Comparison of ENCODE assay signal across 7 mouse cellular contexts in the genomic region with DNA sequence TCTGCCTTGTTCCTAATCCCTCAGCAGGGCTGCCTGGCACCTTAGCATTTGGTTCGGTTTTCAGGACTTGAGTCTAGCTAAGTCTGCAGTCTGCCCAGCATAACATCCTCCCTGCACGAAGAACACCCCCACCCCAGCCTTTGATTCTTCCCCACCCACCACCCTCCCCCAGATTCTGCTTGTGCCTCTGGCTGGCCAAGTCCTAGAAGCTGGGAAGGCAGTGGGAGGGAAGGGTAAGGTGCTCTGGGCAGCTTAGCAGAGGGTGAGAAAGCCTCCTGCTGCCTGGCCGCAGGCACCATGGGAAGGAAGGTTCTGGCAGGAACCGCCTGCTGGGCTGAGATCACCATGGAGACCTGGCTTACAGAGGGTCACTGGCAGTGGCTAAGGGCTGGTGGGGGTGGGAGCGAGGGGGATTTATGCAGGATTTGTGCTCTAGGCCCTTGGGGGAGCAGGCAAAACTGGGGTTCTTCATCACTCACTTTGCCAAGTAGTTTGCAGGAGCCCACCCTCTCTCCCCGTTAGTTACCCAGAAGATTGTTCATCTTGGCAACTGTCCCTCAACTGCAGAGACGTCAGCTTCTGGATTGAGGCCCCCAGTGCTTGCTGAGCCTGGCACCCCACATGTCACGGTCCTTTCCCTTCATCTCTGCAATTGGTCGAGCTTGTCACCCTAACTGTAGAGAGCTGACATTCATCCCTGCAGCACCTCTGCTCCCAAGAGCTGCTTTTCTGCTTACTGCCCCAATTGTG. TPM values are rescaled to one million over a fixed set of nuclear protein-coding genes. Genes with fewer than 3 reads are reported as not detected.
DNase-seq lines count a peak whose midpoint lies in the region; ATAC-seq lines count a peak whose summit lies in the region.

No protein-coding gene starts in this region.

- H3K4me3 ChIP-seq in embryonic facial prominence, embryonic 15.5 days (replicated peaks): no peak overlapping the region
- no peak overlapping the region for H3K4me3 ChIP-seq in midbrain, embryonic 16.5 days (ENCODE audit: low read depth, low read length)

- peak; percentile 40 for ATAC-seq in embryonic facial prominence, embryonic 15.5 days (ENCODE audit: insufficient number of reproducible peaks, low FRiP score, low TSS enrichment, low read depth)
- peak; percentile 70 for ATAC-seq in midbrain, embryonic 16.5 days

- no peak overlapping the region for H3K9ac ChIP-seq in embryonic facial prominence, embryonic 15.5 days
- peak overlapping the region; percentile 49 for H3K9ac ChIP-seq in midbrain, embryonic 16.5 days (ENCODE audit: low read depth, low read length)

- DNase-seq in left cerebral cortex, adult 18-20 months (ENCODE audit: low spot score in 2 of 2): peak; percentile 52 to 65
- no peak for DNase-seq in left cerebral cortex, adult 11 months (ENCODE audit: low spot score)
- DNase-seq in heart, postnatal 4 days: peak; percentile 44
- no peak for DNase-seq in gastrocnemius, adult 18-20 months (ENCODE audit: low spot score)
- no peak for DNase-seq in testis, postnatal 10 days (ENCODE audit: low spot score)

- H3K9me3 ChIP-seq in embryonic facial prominence, embryonic 15.5 days (replicated peaks): no peaks in the 10 kb centered on the region
- H3K9me3 ChIP-seq in midbrain, embryonic 16.5 days (replicated peaks; ENCODE audit: control insufficient read depth, low read length, poor library complexity, severe bottlenecking): no peaks in the 10 kb centered on the region

- peaks cover 54% of the 10 kb centered on the region for H3K4me1 ChIP-seq in embryonic facial prominence, embryonic 15.5 days
- peaks cover 31% of the 10 kb centered on the region for H3K4me1 ChIP-seq in midbrain, embryonic 16.5 days (ENCODE audit: control insufficient read depth, insufficient read depth, low read length)

- 31% methylated on average over 9 of the region's 9 CpGs for WGBS in embryonic facial prominence, embryonic 15.5 days
- WGBS in midbrain, embryonic 16.5 days: 7% methylated on average over 9 of the region's 9 CpGs

- no peaks in the 10 kb centered on the region for H3K27me3 ChIP-seq in embryonic facial prominence, embryonic 15.5 days
- no peaks in the 10 kb centered on the region for H3K27me3 ChIP-seq in midbrain, embryonic 16.5 days (ENCODE audit: control insufficient read depth, insufficient read depth, low read depth, low read length)

- no peak overlapping the region for H3K4me2 ChIP-seq in embryonic facial prominence, embryonic 15.5 days (replicated peaks)
- H3K4me2 ChIP-seq in midbrain, embryonic 16.5 days (ENCODE audit: low read length): no peak overlapping the region

- peaks cover 71% of the 10 kb centered on the region for H3K36me3 ChIP-seq in embryonic facial prominence, embryonic 15.5 days
- H3K36me3 ChIP-seq in midbrain, embryonic 16.5 days (ENCODE audit: control insufficient read depth, insufficient read depth, low read length): peaks cover 2% of the 10 kb centered on the region; the same call in 1 of the 2 replicates

- H3K27ac ChIP-seq in embryonic facial prominence, embryonic 15.5 days (replicated peaks): peak overlapping the region; percentile 63
- H3K27ac ChIP-seq in midbrain, embryonic 16.5 days (ENCODE audit: low read length): peak overlapping the region; percentile 82

RNA-seq across cellular contexts. Expression of gene Wasf2, which starts 56.1 kb away (rescaled TPM):
- 10 to 100 TPM; 25.7 to 28.2 TPM for total RNA-seq in left cerebral cortex, adult 18-20 months (2021)
- polyA plus RNA-seq in embryonic facial prominence, embryonic 15.5 days (2015; fragmentation: Nextera tagmentation; extraction: Ambion mirVana): 116 and 118 TPM in 2 replicates
- 100 to 1,000 TPM; 141 to 149 TPM for total RNA-seq in heart, postnatal 4 days (2021)
- polyA plus RNA-seq in midbrain, embryonic 16.5 days (2015; fragmentation: Nextera tagmentation; extraction: Ambion mirVana): 20.1 and 27.1 TPM in 2 replicates
- 10 to 100 TPM; 29.1 to 33.3 TPM for total RNA-seq in gastrocnemius, adult 18-20 months (2021)

Comparison
In these comparisons a context has a peak if more than half of its experiments do, and no peak if none do; other contexts are left out.
1. DNase-seq: peak in left cerebral cortex, adult 18-20 months (2 of 2) and heart, postnatal 4 days (single experiment); none in left cerebral cortex, adult 11 months (single experiment), gastrocnemius, adult 18-20 months (single experiment) and testis, postnatal 10 days (single experiment).
2. RNA of gene Wasf2, which starts 56.1 kb away (total RNA-seq): 141 to 149 TPM in heart, postnatal 4 days; 29.1 to 33.3 TPM in gastrocnemius, adult 18-20 months and 25.7 to 28.2 TPM in left cerebral cortex, adult 18-20 months; every median in the first group is over 4 times any median in the second.